Mouse (Mus musculus) layer of hippocampus, postnatal 10 days (tissue): Measurements from ENCODE around the gene Txlng. TPM values are rescaled to one million over a fixed set of nuclear protein-coding genes. Genes with fewer than 3 reads are reported as not detected.
"Not testable (repeated sequence)": the region's sequence is repeated elsewhere in the genome, so short reads cannot be mapped to it uniquely, and the experiment has no call there.

Experiments used
- DNase-seq, 2 experiments: peaks; one replicate each; pipeline ENCODE4 v3.0.0; 2021; ENCODE audit warnings: low spot score in 2 of 2
- long read RNA-seq: library from polyadenylated mRNA; stranded (forward); transcript quantifications from one replicate; pipeline ENCODE4 v2.0.0, GENCODE M21; 2023
- total RNA-seq, 2 experiments: library from RNA; stranded (reverse); gene quantifications; 2 replicates each; pipeline ENCODE4 v1.2.3; 2021

The Txlng gene
- 10 to 100 TPM; 17.5 to 18.6 TPM for total RNA-seq
- long read RNA-seq, partial matches to known transcripts, result 4 of 8 reads
- long read RNA-seq, other reads (novel, unspliced or antisense), result 2 of 8 reads

DNA sequence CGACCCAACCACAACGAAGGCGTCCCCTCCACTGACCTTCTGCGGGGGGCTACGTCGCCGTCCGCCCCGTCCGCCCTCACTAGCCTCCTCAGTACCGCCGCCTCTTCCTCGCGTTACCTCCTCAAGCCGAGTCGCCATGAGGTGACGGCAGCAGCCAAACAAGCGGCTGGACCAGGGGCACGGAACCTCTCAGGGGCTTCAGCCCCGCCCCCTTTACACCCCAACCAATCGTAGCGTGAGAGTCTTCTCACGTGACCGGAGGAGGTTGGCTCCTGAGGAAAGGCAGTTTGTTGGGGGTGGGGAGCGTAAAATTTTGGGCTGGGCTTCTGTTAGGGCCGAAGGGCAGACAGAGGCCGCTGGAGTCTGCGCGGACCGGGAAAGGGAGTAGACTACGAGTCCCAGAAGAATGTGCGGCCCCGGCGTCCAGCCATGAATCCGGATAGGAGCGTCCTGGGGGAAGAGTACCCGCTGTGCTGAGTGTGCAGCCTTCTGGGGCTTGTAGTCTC is at the start of gene Txlng:
TSS of gene Txlng (minus strand) at position 252 of the 506 bp plus-strand sequence.
- DNase-seq, result peak; percentile 89 to 91

- DNase-seq, result no peak
Observed at GRCm38 (mm10) chrX:162878236-162878635, 49.0 kb upstream of the Txlng start.

DNA sequence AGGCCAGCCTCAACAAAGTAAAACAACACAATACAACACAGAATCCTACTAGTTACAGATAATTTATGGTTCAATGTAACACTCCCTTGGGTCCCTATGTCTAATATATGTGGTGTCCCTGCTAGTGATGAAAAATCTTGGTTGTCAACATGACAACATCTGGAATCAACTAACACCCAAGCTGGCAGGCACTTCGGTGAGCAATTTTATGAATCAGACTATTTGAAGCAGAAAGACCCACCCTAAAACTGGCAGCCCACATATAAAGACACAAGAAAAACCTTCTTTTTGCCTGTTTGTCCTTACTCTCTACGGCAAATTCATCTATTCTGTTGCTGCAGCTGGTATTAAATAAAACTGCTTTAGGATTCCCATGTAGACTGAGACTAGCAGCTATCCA is 44.5 kb upstream of the Txlng start:
- no peak for DNase-seq

DNA sequence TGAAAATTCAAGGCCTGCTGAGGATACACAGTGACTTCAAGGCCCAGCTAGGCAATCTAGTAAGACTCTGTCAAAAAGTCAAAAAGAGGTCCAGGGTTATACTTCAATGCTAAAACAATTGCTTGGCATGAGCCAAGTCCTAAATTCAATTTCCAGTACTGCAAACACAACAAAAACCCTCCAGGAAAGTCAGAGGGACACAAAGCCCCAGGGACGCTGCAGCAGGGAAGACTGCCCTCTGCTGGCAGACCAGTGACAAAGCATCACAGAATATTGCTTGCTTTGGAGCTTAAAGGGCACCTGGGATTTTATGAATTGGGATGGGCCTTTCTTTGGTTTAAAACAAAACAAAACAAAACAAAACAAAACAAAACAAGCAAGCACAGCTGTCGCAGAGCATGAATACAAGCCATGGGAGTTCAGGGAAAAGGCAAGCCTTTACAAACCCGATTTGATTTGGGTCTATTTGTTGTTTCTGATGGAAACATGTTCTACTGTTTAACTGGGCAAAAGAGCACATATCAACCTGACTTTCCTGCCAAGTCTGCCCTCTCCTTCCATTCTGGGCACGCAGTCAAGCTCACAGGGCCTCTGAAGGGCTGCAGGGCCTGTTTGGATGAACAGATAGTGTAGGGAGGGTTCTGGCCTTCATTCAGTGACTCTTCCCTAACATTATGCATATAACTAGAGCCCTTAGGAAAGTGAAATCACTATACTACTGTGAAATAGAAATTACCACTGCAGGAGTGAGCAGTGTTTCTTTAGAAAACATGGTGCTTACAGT is 42.7 kb upstream of the Txlng start:
- peak; percentile 16 to 35 for DNase-seq

DNA sequence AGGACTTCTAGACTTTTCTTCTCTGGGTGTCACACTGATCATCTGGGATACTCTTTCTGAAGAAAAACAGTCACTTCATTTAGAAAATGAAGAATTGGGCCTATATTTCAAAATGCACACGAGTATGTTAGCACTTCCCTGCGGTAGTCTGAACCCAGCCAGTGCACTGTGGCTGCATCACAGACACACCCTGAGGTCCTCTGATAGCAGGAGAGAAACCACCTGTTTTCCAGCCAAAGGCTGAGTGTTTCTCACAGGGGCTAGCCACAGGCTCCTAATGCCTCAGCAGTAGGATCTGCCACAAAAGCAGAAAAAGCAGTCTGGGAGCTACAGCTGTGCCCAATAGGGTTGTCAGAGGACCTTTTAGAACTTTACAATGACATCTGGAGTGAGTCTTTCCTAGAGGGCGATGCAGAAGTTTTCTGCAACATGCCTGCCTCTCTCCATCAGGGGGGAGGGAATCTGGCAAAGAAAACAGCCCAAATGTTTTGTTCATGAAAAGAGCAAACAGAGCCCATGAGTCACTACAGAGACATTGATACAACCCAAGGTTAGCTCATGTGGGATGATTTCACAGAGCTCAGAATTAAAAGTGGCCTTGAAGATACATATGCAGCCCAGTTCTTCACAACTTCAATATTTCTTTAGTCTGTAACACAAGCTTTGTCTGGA is 39.2 kb upstream of the Txlng start:
- DNase-seq, result no peak

- DNase-seq, result no peak
Observed at GRCm38 (mm10) chrX:162848682-162849081, 19.4 kb upstream of the Txlng start.

DNA sequence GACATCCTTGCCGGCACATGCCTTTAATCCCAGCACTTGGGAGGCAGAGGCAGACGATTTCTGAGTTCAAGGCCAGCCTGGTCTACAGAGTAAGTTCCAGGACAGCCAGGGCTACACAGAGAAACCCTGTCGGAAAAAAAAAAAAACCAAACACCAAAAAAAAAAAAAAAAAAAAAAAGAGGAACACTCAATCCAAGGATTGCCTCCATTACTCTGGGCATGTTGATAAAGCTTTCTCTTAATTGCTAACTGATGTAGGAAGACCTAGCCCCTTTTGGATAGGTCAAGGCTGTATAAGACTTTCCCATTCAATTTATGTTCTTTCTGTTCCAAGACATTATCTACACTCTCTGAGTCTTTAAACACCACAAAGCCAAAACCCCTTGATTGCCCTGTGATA is 16.3 kb upstream of the Txlng start:
- DNase-seq, result no peak

GRCm38 (mm10) chrX:162844447-162845100 is 15.3 kb upstream of the Txlng start:
- no peak for DNase-seq

DNA sequence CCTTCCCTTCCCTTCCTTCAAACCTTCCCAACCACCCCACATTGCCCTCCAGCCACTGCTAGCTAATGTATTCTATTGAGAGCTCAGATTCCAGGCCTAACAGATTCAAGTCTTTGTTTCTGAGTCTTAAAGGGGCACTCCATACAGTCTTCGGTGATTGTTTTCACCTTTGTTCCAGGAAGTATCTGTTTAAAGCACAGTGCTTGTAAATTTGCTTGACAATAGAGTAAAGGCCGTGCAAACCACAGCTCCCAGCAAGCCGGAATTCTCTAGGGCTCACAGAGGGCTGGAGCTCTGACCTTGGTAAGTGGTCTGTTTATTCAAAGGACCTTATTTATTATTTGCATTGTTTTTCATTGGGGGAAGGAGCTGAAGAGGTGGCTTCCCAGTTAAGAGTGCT is 2.8 kb upstream of the Txlng start:
- DNase-seq, result no peak

- no peak for DNase-seq
Observed at GRCm38 (mm10) chrX:162831542-162831941, 2.3 kb upstream of the Txlng start.

GRCm38 (mm10) chrX:162831036-162831435 is 1.8 kb upstream of the Txlng start:
- no peak for DNase-seq

- DNase-seq, result not testable (repeated sequence)
Observed at GRCm38 (mm10) chrX:162830313-162830712, 1.1 kb upstream of the Txlng start.

- DNase-seq, result peak in 1 of 2 experiments; percentile 12
Observed at GRCm38 (mm10) chrX:162829741-162830140, 487 bp upstream of the Txlng start.

DNA sequence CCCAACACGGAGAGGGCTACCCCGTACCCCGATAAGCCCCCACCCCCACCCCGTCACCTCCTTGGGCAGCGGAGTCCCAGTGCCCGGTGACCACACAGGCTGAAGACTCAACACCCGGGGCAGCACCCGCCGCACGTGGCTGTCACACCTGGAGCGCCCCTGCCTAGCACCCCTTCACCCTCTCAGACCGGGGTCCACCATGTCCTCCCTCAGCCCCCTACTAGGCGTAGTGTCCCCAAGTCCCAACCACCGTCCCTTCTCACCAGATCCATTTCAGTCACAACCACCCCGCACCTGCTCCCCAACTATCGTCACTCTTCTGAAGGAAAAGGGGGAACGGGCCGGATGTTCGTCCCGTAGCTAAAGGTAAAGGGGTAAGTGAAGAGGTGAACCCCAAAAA is 471 bp downstream of the Txlng start:
- DNase-seq, result no peak

DNA sequence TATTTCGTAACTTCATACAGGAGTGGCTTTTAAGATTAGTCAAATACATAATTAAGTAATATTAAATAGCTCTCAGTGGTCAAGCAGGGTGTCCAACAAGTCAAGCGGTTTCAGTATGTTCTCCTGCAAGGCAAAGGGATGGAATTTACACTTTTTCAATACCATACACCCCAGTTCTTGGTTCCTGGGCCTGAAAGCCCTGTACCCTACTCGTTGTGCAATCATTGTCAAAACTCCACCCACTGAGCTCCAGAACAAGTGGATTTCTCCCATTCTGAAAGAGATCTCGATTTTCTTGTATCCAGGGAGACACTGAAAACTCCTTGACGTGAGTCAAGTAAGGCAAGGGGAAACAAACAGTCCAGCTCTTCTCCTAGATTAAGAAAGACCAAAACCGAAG is 1.2 kb downstream of the Txlng start:
- DNase-seq, result no peak

DNA sequence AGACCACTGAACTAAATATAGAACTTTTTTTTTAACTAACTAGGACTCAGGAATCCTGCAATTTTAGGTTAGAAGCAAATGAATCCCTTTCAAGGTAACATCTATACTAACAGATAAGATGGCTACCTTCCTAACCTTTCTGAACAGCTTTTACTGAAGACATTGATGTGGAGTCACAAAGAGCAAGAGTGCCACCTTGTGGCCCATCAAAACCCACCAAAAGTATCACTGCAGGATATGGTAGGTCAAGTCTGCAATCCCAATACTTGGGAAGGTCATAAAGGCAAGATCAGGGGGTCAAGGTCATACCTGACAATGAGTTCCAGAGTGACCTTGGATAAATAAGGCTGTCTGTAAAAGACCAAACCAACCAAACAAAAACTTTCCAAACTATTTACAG is 28.9 kb downstream of the Txlng start:
- peak; percentile 21 to 27 for DNase-seq

DNA sequence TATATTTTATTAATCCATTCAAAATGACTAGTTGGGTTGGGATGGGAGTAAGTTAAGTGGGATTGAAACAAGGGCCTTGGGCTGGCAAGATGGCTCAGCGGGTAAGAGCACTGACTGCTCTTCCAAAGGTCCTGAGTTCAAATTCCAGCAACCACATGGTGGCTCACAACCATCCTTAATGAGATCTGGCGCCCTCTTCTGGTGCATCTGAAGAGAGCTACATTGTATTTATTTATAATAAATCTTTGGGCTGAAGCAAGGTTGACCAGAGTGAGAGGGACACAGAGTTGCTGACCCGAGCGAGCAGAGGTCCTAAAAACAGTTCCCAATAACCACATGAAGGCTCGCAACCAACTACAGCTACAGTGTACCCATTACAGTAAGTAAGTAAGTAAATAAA is 37.9 kb downstream of the Txlng start:
- not testable (repeated sequence) for DNase-seq

DNA sequence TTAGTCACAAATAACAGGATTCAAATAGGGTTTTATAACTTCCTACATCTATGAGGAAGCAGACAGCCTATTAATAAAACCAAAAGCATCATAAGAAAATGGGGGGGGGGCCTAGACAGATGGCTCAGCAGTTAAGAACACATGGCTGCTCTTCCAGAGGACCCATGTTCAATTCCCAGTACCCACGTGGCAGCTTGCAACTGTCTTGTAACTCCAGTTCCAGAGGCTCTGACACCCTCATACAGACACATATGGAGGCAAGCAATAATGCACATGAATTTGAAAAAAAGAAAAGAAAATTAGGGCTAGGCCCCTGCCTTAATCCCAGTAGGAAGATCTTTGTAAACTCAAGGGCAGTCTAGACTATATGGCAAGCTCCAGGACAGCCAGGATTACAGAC is 40.9 kb downstream of the Txlng start:
- no peak for DNase-seq

GRCm38 (mm10) chrX:162770726-162771125 is 58.5 kb downstream of the Txlng start:
- no peak for DNase-seq

DNA sequence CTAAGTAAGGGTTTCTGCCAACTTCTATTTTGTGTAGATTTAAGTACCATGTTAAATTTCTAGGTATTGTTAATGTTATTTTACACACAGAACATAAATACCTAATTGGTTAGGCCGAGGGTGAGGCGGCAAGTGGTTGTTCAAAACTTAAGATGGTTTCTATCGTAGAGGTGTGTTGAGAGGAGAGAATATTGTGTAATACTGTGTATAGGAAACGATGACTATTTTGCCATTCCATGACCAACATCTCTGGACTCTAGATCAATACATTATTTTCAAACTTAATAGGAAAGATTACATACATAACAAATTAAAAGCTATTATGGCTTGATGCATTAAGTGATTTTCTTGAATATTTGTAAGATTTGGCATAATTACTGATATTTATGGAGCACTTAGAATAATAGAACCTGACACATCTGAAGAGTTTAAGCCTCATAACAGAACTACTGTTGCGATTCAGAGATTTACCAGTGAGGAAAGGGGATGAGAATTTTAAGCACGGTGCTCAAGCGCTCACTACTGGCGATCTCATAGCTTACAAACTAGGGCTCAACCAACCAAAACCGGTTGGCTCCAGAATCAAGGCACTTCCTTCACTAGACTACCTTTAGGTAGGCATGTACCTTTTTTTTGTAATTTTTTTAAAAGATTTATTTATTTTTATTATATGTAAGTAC is 67.4 kb downstream of the Txlng start:
- no peak for DNase-seq

DNA sequence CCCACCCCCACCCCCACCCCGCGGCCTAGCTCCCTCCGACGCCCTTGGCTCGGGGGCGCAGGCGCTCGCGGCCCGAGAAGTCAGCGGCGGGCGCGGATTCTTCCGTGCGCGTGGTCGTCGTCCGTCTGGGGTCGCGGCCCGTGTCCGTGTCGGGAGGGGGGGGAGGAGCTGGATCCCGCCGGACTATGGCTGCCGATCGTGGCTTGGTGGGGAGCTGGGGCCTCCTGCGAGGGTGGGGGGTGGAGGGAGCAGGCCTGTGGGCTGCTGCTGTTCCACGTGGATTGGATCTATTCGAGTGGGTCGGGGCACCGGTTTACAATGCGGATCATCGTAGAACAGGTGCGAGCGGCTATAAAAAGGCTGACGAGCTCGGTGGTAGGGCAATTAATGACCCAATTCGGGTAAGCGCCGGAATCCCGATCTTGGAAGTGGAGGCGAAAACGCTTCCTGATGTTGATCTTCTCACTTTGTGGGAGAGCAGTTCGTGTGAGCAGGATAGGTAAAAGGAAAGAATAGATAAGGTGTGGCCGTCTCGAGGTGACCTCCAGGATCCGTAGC is 68.2 kb downstream of the Txlng start:
- peak in 1 of 2 experiments; percentile 34 for DNase-seq
